Mouse (Mus musculus): Measurements from ENCODE around the gene Eps8l3. TPM values are rescaled to one million over a fixed set of nuclear protein-coding genes. Genes with fewer than 3 reads are reported as not detected.
A peak's percentile ranks its signal among the peaks of the same experiment; 100 is the strongest.

The Eps8l3 gene
- total RNA-seq, 4 experiments from 2014 or later = not detected

- DNase-seq (ENCODE audit: low spot score in 2 of 2) = peak; percentile 75 to 78
Measured at GRCm38 (mm10) chr3:107895720-107896569, 18.9 kb downstream of the Eps8l3 start, which contains the start of gene Gstm5. TSS of gene Gstm5 (plus strand) at chr3:107895821.

GRCm38 (mm10) chr3:107898691-107899090 lies 21.7 kb downstream of the Eps8l3 start:
- no peak for DNase-seq (ENCODE audit: low spot score in 2 of 2)

GRCm38 (mm10) chr3:107900955-107901673 lies 24.1 kb downstream of the Eps8l3 start:
- DNase-seq (ENCODE audit: low spot score in 2 of 2) = no peak

- no peak for DNase-seq (ENCODE audit: low spot score in 2 of 2)
Measured at GRCm38 (mm10) chr3:107905942-107906341, 28.9 kb downstream of the Eps8l3 start.

GRCm38 (mm10) chr3:107916674-107917073 lies 39.6 kb downstream of the Eps8l3 start:
- DNase-seq (ENCODE audit: low spot score in 2 of 2) = no peak

- no peak for DNase-seq (ENCODE audit: low spot score in 2 of 2)
Measured at GRCm38 (mm10) chr3:107917097-107917496, 40.1 kb downstream of the Eps8l3 start.

- DNase-seq (ENCODE audit: low spot score in 2 of 2) = peak in 1 of 2 experiments; percentile 29
Measured at GRCm38 (mm10) chr3:107917783-107918408, 40.9 kb downstream of the Eps8l3 start.

- no peak for DNase-seq (ENCODE audit: low spot score in 2 of 2)
Measured at GRCm38 (mm10) chr3:107920348-107920747, 43.3 kb downstream of the Eps8l3 start.

GRCm38 (mm10) chr3:107925335-107925734 lies 48.3 kb downstream of the Eps8l3 start:
- DNase-seq (ENCODE audit: low spot score in 2 of 2) = no peak

GRCm38 (mm10) chr3:107927841-107928240 lies 50.8 kb downstream of the Eps8l3 start:
- DNase-seq (ENCODE audit: low spot score in 2 of 2) = no peak

GRCm38 (mm10) chr3:107928691-107929090 lies 51.7 kb downstream of the Eps8l3 start:
- no peak for DNase-seq (ENCODE audit: low spot score in 2 of 2)

GRCm38 (mm10) chr3:107929243-107929642 lies 52.2 kb downstream of the Eps8l3 start:
- no peak for DNase-seq (ENCODE audit: low spot score in 2 of 2)

GRCm38 (mm10) chr3:107929731-107930130 lies 52.7 kb downstream of the Eps8l3 start:
- DNase-seq (ENCODE audit: low spot score in 2 of 2) = no peak

GRCm38 (mm10) chr3:107931134-107931533 lies 54.1 kb downstream of the Eps8l3 start:
- DNase-seq (ENCODE audit: low spot score in 2 of 2) = no peak

GRCm38 (mm10) chr3:107931670-107932069 lies 54.6 kb downstream of the Eps8l3 start, which contains the start of gene Gstm7:
TSS of gene Gstm7 (minus strand) at chr3:107931817.
- DNase-seq (ENCODE audit: low spot score in 2 of 2) = peak; percentile 93 to 97

GRCm38 (mm10) chr3:107932128-107932527 lies 55.1 kb downstream of the Eps8l3 start:
- no peak for DNase-seq (ENCODE audit: low spot score in 2 of 2)

- DNase-seq (ENCODE audit: low spot score in 2 of 2) = no peak
Measured at GRCm38 (mm10) chr3:107935268-107935667, 58.2 kb downstream of the Eps8l3 start.

GRCm38 (mm10) chr3:107935888-107936287 lies 58.9 kb downstream of the Eps8l3 start:
- no peak for DNase-seq (ENCODE audit: low spot score in 2 of 2)

GRCm38 (mm10) chr3:107939403-107939802 lies 62.4 kb downstream of the Eps8l3 start:
- DNase-seq (ENCODE audit: low spot score in 2 of 2) = peak; percentile 68 to 75

- DNase-seq (ENCODE audit: low spot score in 2 of 2) = no peak
Measured at GRCm38 (mm10) chr3:107939830-107940229, 62.8 kb downstream of the Eps8l3 start.

GRCm38 (mm10) chr3:107940524-107940923 lies 63.5 kb downstream of the Eps8l3 start:
- DNase-seq (ENCODE audit: low spot score in 2 of 2) = no peak

- DNase-seq (ENCODE audit: low spot score in 2 of 2) = no peak
Measured at GRCm38 (mm10) chr3:107941261-107941660, 64.2 kb downstream of the Eps8l3 start.

All from gastrocnemius, adult 8-10 months (tissue).